In the genomic region with DNA sequence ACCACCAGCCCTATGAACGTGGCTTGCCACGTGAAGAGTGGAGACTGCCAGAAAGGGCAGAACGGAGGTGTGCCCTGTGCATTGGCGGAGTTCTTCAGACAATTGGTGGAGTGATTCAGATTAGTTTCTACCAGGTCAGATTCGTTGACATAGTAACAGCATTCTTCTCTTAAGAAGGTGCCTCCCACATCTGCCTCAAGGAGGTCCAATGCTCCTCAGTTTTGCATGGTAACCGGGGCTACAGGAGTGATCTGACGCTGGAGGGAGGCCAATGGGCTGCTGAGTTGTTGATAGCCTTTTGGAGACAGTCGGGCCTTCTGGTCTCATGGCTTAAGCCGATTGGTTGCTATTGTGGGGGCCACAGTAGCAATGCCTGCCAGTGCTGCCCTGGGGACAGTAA, we compare ENCODE assay signal across 21 mouse cellular contexts. TPM values are rescaled to one million over a fixed set of nuclear protein-coding genes. Genes with fewer than 3 reads are reported as not detected.
DNase-seq lines count a peak whose midpoint lies in the region; ATAC-seq and TF ChIP-seq lines count a peak whose summit lies in the region.
"Had no signal": no experiment of that assay in that cellular context is flagged by ENCODE, and none has a peak within 500 bp of the region (broad histone marks: within the 10 kb centered on the region; RNA-seq: fewer than 3 reads in every experiment).

No protein-coding gene starts in this region.

- H3K27me3 ChIP-seq in heart, embryonic 16.5 days (ENCODE audit: control insufficient read depth, insufficient read depth, low read length): 0 out of 2 replicates have a peak, but pooled peaks cover 2% of the 10 kb centered on the region
- H3K27me3 ChIP-seq in midbrain, postnatal 0 days (ENCODE audit: insufficient read depth, low read length): no peaks in the 10 kb centered on the region
- H3K27me3 ChIP-seq in midbrain, embryonic 10.5 days (ENCODE audit: low read depth, poor library complexity, severe bottlenecking): no peaks in the 10 kb centered on the region
- H3K27me3 ChIP-seq in embryonic facial prominence, embryonic 15.5 days: no peaks in the 10 kb centered on the region
- H3K27me3 ChIP-seq: embryonic facial prominence, embryonic 12.5 days; hindbrain, embryonic 15.5 days; limb, embryonic 13.5 days had no signal

- H3K4me2 ChIP-seq in heart, embryonic 16.5 days (ENCODE audit: low read depth, low read length): peak overlapping the region; percentile 9; the same call in 1 of the 2 replicates
- H3K4me2 ChIP-seq in midbrain, postnatal 0 days (ENCODE audit: low read depth, low read length, poor library complexity, severe bottlenecking): no peak overlapping the region
- H3K4me2 ChIP-seq in embryonic facial prominence, embryonic 15.5 days (replicated peaks): no peak overlapping the region
- H3K4me2 ChIP-seq: embryonic facial prominence, embryonic 12.5 days; hindbrain, embryonic 15.5 days; limb, embryonic 13.5 days; midbrain, embryonic 11.5 days had no signal

- ATAC-seq in heart, embryonic 16.5 days (replicated peaks; ENCODE audit: extremely low read depth, insufficient read depth, low FRiP score): peak; percentile 73
- no peak; the same call in 1 of the 2 replicates for ATAC-seq in midbrain, postnatal 0 days (ENCODE audit: low FRiP score)
- ATAC-seq in embryonic facial prominence, embryonic 15.5 days (ENCODE audit: insufficient number of reproducible peaks, low FRiP score, low TSS enrichment, low read depth): peak; percentile 73
- ATAC-seq: CD4-positive, CD25-positive, alpha-beta regulatory T cell, adult 4 months had no signal

- peaks cover 5% of the 10 kb centered on the region for H3K4me1 ChIP-seq in heart, embryonic 16.5 days (ENCODE audit: control insufficient read depth, insufficient read depth, low read length)
- no peaks in the 10 kb centered on the region for H3K4me1 ChIP-seq in midbrain, postnatal 0 days (ENCODE audit: insufficient read depth, low read length)
- peaks cover 4% of the 10 kb centered on the region; the same call in 1 of the 2 replicates for H3K4me1 ChIP-seq in midbrain, embryonic 10.5 days
- no peaks in the 10 kb centered on the region for H3K4me1 ChIP-seq in embryonic facial prominence, embryonic 15.5 days
- H3K4me1 ChIP-seq: embryonic facial prominence, embryonic 12.5 days; hindbrain, embryonic 15.5 days had no signal

- 36% methylated on average over 9 of the region's 9 CpGs for WGBS in heart, embryonic 16.5 days
- 51% methylated on average over 9 of the region's 9 CpGs for WGBS in midbrain, postnatal 0 days
- WGBS in midbrain, embryonic 10.5 days: 67% methylated on average over 9 of the region's 9 CpGs
- WGBS in embryonic facial prominence, embryonic 15.5 days: 68% methylated on average over 9 of the region's 9 CpGs

- no peak for TF ChIP-seq CTCF in midbrain, postnatal 0 days (IDR thresholded peaks at IDR 0.05)

- no peak for DNase-seq in heart, postnatal 14 days
- peak; percentile 30 for DNase-seq in midbrain, postnatal 0 days (ENCODE audit: low spot score)
- no peak for DNase-seq in midbrain, embryonic 10.5 days (ENCODE audit: low spot score)
- DNase-seq in ovary, postnatal 14 days (ENCODE audit: low spot score): peak; percentile 21
- DNase-seq in right cerebral cortex, postnatal 4 days: no peak
- no peak for DNase-seq in adrenal gland, adult 2 months
- DNase-seq: cerebellum, postnatal 36 days; gastrocnemius, postnatal 10 days; kidney, adult 8-10 months; right cerebral cortex, adult 18-20 months had no signal

- H3K9me3 ChIP-seq in heart, embryonic 16.5 days (replicated peaks; ENCODE audit: control insufficient read depth, low read length): 0 out of 2 replicates have a peak, but pooled peaks cover 3% of the 10 kb centered on the region
- H3K9me3 ChIP-seq in midbrain, postnatal 0 days (ENCODE audit: low read length): no peaks in the 10 kb centered on the region
- no peaks in the 10 kb centered on the region for H3K9me3 ChIP-seq in midbrain, embryonic 10.5 days (replicated peaks)
- H3K9me3 ChIP-seq in embryonic facial prominence, embryonic 15.5 days (replicated peaks): no peaks in the 10 kb centered on the region
- H3K9me3 ChIP-seq: embryonic facial prominence, embryonic 12.5 days; hindbrain, embryonic 15.5 days; limb, embryonic 13.5 days had no signal

- no peak overlapping the region for H3K4me3 ChIP-seq in heart, embryonic 16.5 days (ENCODE audit: low read length)
- no peak overlapping the region for H3K4me3 ChIP-seq in midbrain, postnatal 0 days (ENCODE audit: low read depth, low read length)
- no peak overlapping the region for H3K4me3 ChIP-seq in midbrain, embryonic 10.5 days
- H3K4me3 ChIP-seq in embryonic facial prominence, embryonic 15.5 days (replicated peaks): no peak overlapping the region
- H3K4me3 ChIP-seq: embryonic facial prominence, embryonic 12.5 days; hindbrain, embryonic 15.5 days; left cerebral cortex, adult 2 months; limb, embryonic 13.5 days had no signal

- no peaks in the 10 kb centered on the region for H3K36me3 ChIP-seq in heart, embryonic 16.5 days (ENCODE audit: control insufficient read depth, insufficient read depth)
- H3K36me3 ChIP-seq in midbrain, postnatal 0 days (ENCODE audit: insufficient read depth, low read length): no peaks in the 10 kb centered on the region
- no peaks in the 10 kb centered on the region for H3K36me3 ChIP-seq in midbrain, embryonic 10.5 days
- H3K36me3 ChIP-seq in embryonic facial prominence, embryonic 15.5 days: no peaks in the 10 kb centered on the region
- H3K36me3 ChIP-seq: embryonic facial prominence, embryonic 12.5 days; hindbrain, embryonic 15.5 days; limb, embryonic 13.5 days had no signal

- intact Hi-C loops in heart, postnatal 14 days (cut with DNase I): no loop called here

- no peak overlapping the region for H3K27ac ChIP-seq in heart, embryonic 16.5 days (ENCODE audit: low read length)
- H3K27ac ChIP-seq in midbrain, postnatal 0 days (ENCODE audit: low read depth, low read length): no peak overlapping the region
- H3K27ac ChIP-seq in midbrain, embryonic 10.5 days (replicated peaks): no peak overlapping the region
- no peak overlapping the region for H3K27ac ChIP-seq in embryonic facial prominence, embryonic 15.5 days (replicated peaks)
- H3K27ac ChIP-seq: embryonic facial prominence, embryonic 12.5 days; hindbrain, embryonic 15.5 days; left cerebral cortex, adult 2 months; limb, embryonic 13.5 days had no signal

- no peak overlapping the region for H3K9ac ChIP-seq in heart, embryonic 16.5 days (ENCODE audit: low read length)
- no peak overlapping the region for H3K9ac ChIP-seq in midbrain, postnatal 0 days (replicated peaks; ENCODE audit: low read length, poor library complexity, severe bottlenecking)
- no peak overlapping the region for H3K9ac ChIP-seq in embryonic facial prominence, embryonic 15.5 days
- H3K9ac ChIP-seq: embryonic facial prominence, embryonic 12.5 days; hindbrain, embryonic 15.5 days; limb, embryonic 13.5 days had no signal

RNA-seq across cellular contexts. Expression of a gene that starts 10.6 kb away (rescaled TPM):
- polyA plus RNA-seq in heart, embryonic 16.5 days (2015; fragmentation: Nextera tagmentation; extraction: Ambion mirVana): 10.9 and 16.0 TPM in 2 replicates
- 10 to 100 TPM in 1 of 2 experiments, 1 to 10 TPM in 1; 8.7 to 11.6 TPM for total RNA-seq in heart, postnatal 14 days (2021)
- total RNA-seq in midbrain, postnatal 0 days (2014; rRNA removed): 8.8 and 17.8 TPM in 2 replicates
- 4.2 and 5.6 TPM in 2 replicates for polyA plus RNA-seq in midbrain, postnatal 0 days (2015; fragmentation: Nextera tagmentation; extraction: Ambion mirVana)
- polyA plus RNA-seq in midbrain, embryonic 10.5 days (2016; fragmentation: Nextera tagmentation; extraction: Ambion mirVana): 1.6 and 2.0 TPM in 2 replicates
- polyA plus RNA-seq in embryonic facial prominence, embryonic 15.5 days (2015; fragmentation: Nextera tagmentation; extraction: Ambion mirVana): 6.5 and 7.4 TPM in 2 replicates
- total RNA-seq in adrenal gland, adult 2 months (2021): 10 to 100 TPM; 22.0 to 24.6 TPM
- polyA plus RNA-seq in adrenal gland, adult 2 months (2012; rRNA removed): 25.4 and 36.7 TPM in 2 replicates

RNA-seq across cellular contexts. Expression of a gene that starts 37.8 kb away (rescaled TPM):
- not detected in 2 replicates for polyA plus RNA-seq in heart, embryonic 16.5 days (2015; fragmentation: Nextera tagmentation; extraction: Ambion mirVana)
- not detected for total RNA-seq in heart, postnatal 14 days (2021)
- 0.22 TPM in 1 of 2 replicates, not detected in the other for total RNA-seq in midbrain, postnatal 0 days (2014; rRNA removed)
- polyA plus RNA-seq in midbrain, postnatal 0 days (2015; fragmentation: Nextera tagmentation; extraction: Ambion mirVana): not detected in 2 replicates
- not detected in 2 replicates for polyA plus RNA-seq in midbrain, embryonic 10.5 days (2016; fragmentation: Nextera tagmentation; extraction: Ambion mirVana)
- polyA plus RNA-seq in embryonic facial prominence, embryonic 15.5 days (2015; fragmentation: Nextera tagmentation; extraction: Ambion mirVana): not detected in 2 replicates
- total RNA-seq in adrenal gland, adult 2 months (2021): not detected
- not detected in 2 replicates for polyA plus RNA-seq in adrenal gland, adult 2 months (2012; rRNA removed)
- total RNA-seq: adrenal gland, adult 18-20 months; gastrocnemius, postnatal 10 days; left cerebral cortex, adult 2 months had no signal
- polyA plus RNA-seq: CD4-positive, CD25-positive, alpha-beta regulatory T cell, adult 4 months; embryonic facial prominence, embryonic 12.5 days; forebrain, embryonic 11.5 days; hindbrain, embryonic 15.5 days; limb, embryonic 13.5 days; liver, embryonic 16.5 days; midbrain, embryonic 11.5 days had no signal

Comparison
In these comparisons a context has a peak if more than half of its experiments do, and no peak if none do; other contexts are left out.
1. DNase-seq: peak in midbrain, postnatal 0 days (single experiment) and ovary, postnatal 14 days (single experiment); none in heart, postnatal 14 days (0 of 2), midbrain, embryonic 10.5 days (single experiment), right cerebral cortex, postnatal 4 days (single experiment) and adrenal gland, adult 2 months (single experiment).